Mouse (Mus musculus) cerebellum, adult 11-12 months (tissue): ENCODE results near the gene Gm10972.
A peak's percentile ranks its signal among the peaks of the same experiment; 100 is the strongest.
"Not testable (repeated sequence)": the region's sequence is repeated elsewhere in the genome, so short reads cannot be mapped to it uniquely, and the experiment has no call there.

Experiments
- DNase-seq: peaks from one replicate; pipeline ENCODE4 v3.0.0; 2022

Gm10972 gene

GRCm38 (mm10) chr3:94642495-94643162 is at the start of gene Gm10972:
Gene Gm10972 (plus strand): TSS chr3:94643112.
- DNase-seq, result not testable (repeated sequence)

GRCm38 (mm10) chr3:94595871-94596287 is 47.0 kb upstream of the Gm10972 start:
- DNase-seq, result no peak

GRCm38 (mm10) chr3:94597224-94597779 is 45.6 kb upstream of the Gm10972 start:
- DNase-seq, result no peak

- DNase-seq, result peak; percentile 41
These were observed 41.0 kb upstream of the Gm10972 start for GRCm38 (mm10) chr3:94601959-94602358.

- no peak for DNase-seq
These were observed 33.3 kb upstream of the Gm10972 start for GRCm38 (mm10) chr3:94609621-94610020.

- no peak for DNase-seq
These were observed 32.3 kb upstream of the Gm10972 start for GRCm38 (mm10) chr3:94610581-94610980.

GRCm38 (mm10) chr3:94611343-94611742 is 31.6 kb upstream of the Gm10972 start:
- no peak for DNase-seq

GRCm38 (mm10) chr3:94611834-94612233 is 31.1 kb upstream of the Gm10972 start:
- DNase-seq, result no peak

GRCm38 (mm10) chr3:94612274-94612673 is 30.6 kb upstream of the Gm10972 start:
- DNase-seq, result no peak

- no peak for DNase-seq
These were observed 29.5 kb upstream of the Gm10972 start for GRCm38 (mm10) chr3:94613258-94613878.

GRCm38 (mm10) chr3:94616717-94617116 is 26.2 kb upstream of the Gm10972 start:
- peak; percentile 25 for DNase-seq

GRCm38 (mm10) chr3:94621740-94622507 is 21.0 kb upstream of the Gm10972 start:
- no peak for DNase-seq

GRCm38 (mm10) chr3:94622550-94622949 is 20.4 kb upstream of the Gm10972 start:
- DNase-seq, result no peak

- DNase-seq, result no peak
These were observed 18.6 kb upstream of the Gm10972 start for GRCm38 (mm10) chr3:94624281-94624680.

- no peak for DNase-seq
These were observed 14.2 kb upstream of the Gm10972 start for GRCm38 (mm10) chr3:94628712-94629111.

- no peak for DNase-seq
These were observed 13.0 kb upstream of the Gm10972 start for GRCm38 (mm10) chr3:94629876-94630275.

GRCm38 (mm10) chr3:94648755-94649590 is 6.1 kb downstream of the Gm10972 start:
- no peak for DNase-seq

GRCm38 (mm10) chr3:94650409-94650808 is 7.5 kb downstream of the Gm10972 start:
- no peak for DNase-seq

GRCm38 (mm10) chr3:94653967-94654366 is 11.1 kb downstream of the Gm10972 start:
- DNase-seq, result not testable (repeated sequence)

- not testable (repeated sequence) for DNase-seq
These were observed 15.2 kb downstream of the Gm10972 start for GRCm38 (mm10) chr3:94657852-94658739.

GRCm38 (mm10) chr3:94658740-94659095 is 15.8 kb downstream of the Gm10972 start, which contains the start of gene Tuft1:
Gene Tuft1 (minus strand): TSS chr3:94658872.
- DNase-seq, result peak; percentile 64
